Mouse (Mus musculus) olfactory bulb, adult 2 months (tissue): Measurements from ENCODE around the gene Gabrp. TPM values are rescaled to one million over a fixed set of nuclear protein-coding genes. Genes with fewer than 3 reads are reported as not detected.

ENCODE experiments used
- H3K27ac ChIP-seq: fragments of 200-500 bp; 2 replicates; pipeline ENCODE4 v1.5.1; 2012; ENCODE audit warnings: low read depth, low read length; ENCODE audit not compliant: insufficient read depth
- H3K4me1 ChIP-seq: fragments of 200-500 bp; 2 replicates; pipeline ENCODE4 v1.6.1; 2012; ENCODE audit warnings: low read length; ENCODE audit not compliant: control insufficient read depth, insufficient read depth
- H3K4me3 ChIP-seq: fragments of 200-500 bp; 2 replicates; pipeline ENCODE4 v1.5.1; 2012; ENCODE audit warnings: mild to moderate bottlenecking, low read depth, low read length, moderate library complexity; ENCODE audit not compliant: insufficient read depth
- CTCF ChIP-seq: fragments of 200-500 bp; IDR thresholded peaks from 2 replicates; pipeline ENCODE4 v1.5.1; 2012; ENCODE audit warnings: low read depth, mild to moderate bottlenecking, low read length, moderate library complexity; ENCODE audit not compliant: insufficient read depth
- POLR2A ChIP-seq: fragments of 200-500 bp; IDR thresholded peaks from 2 replicates; pipeline ENCODE4 v1.6.1; 2012; ENCODE audit warnings: mild to moderate bottlenecking, low read depth, low read length, moderate library complexity; ENCODE audit not compliant: insufficient read depth
- WGBS: fragments of 180-500 bp; shearing (Covaris S2); methylation state at CpG from one replicate; pipeline ENCODE4 v1.1.7; 2018; 5-methylcytosine and 5-hydroxymethylcytosine counted together
- polyA plus RNA-seq: library from polyadenylated mRNA; stranded (reverse); fragments of >200 nt; gene quantifications from 2 replicates; pipeline ENCODE4 v1.2.4, GENCODE M21; 2012; ENCODE audit warnings: low replicate concordance; ENCODE audit not compliant: missing spikeins, insufficient read depth, insufficient read length

Gene Gabrp
- polyA plus RNA-seq, 1 experiment, result not detected

GRCm38 (mm10) chr11:33544121-33544520 lies 34.6 kb downstream of the Gabrp start:
- H3K4me1 ChIP-seq, result no peaks in the 10 kb centered on the region
- WGBS, result 60% methylated on average over 11 of the region's 11 CpGs
- no peak overlapping the region for H3K27ac ChIP-seq
- H3K4me3 ChIP-seq, result no peak overlapping the region
- no peak for TF ChIP-seq POLR2A
- no peak for TF ChIP-seq CTCF

- no peak overlapping the region for H3K27ac ChIP-seq
Measured at GRCm38 (mm10) chr11:33537390-33538125, 41.2 kb downstream of the Gabrp start.

GRCm38 (mm10) chr11:33536636-33537035 lies 42.1 kb downstream of the Gabrp start:
- no peak for TF ChIP-seq POLR2A
- no peak for TF ChIP-seq CTCF
- no peak overlapping the region for H3K27ac ChIP-seq
- no peaks in the 10 kb centered on the region for H3K4me1 ChIP-seq
- H3K4me3 ChIP-seq, result no peak overlapping the region
- 92% methylated on average over 3 of the region's 3 CpGs for WGBS

More at GRCm38 (mm10) chr11:33537390-33538125, 41.2 kb downstream of the Gabrp start:
- TF ChIP-seq POLR2A, result no peak
- TF ChIP-seq CTCF, result no peak
- 78% methylated on average over 5 of the region's 5 CpGs for WGBS
- Histone ChIP-seq H3K4me3 (no peak overlapping the region), H3K4me1 (no peaks in the 10 kb centered on the region)

- no peaks in the 10 kb centered on the region for H3K4me1 ChIP-seq
- TF ChIP-seq POLR2A (no peak), CTCF (no peak)
- H3K27ac ChIP-seq, result no peak overlapping the region
- 89% methylated on average over 4 of the region's 4 CpGs for WGBS
- no peak overlapping the region for H3K4me3 ChIP-seq
Measured at GRCm38 (mm10) chr11:33534541-33534940, 44.2 kb downstream of the Gabrp start.

- no peak overlapping the region for H3K4me3 ChIP-seq
- H3K27ac ChIP-seq, result no peak overlapping the region
- H3K4me1 ChIP-seq, result no peaks in the 10 kb centered on the region
- WGBS, result 83% methylated on average over 3 of the region's 3 CpGs
- TF ChIP-seq POLR2A, result no peak
- TF ChIP-seq CTCF, result no peak
Measured at GRCm38 (mm10) chr11:33533577-33533976, 45.2 kb downstream of the Gabrp start.

GRCm38 (mm10) chr11:33529576-33529975 lies 49.2 kb downstream of the Gabrp start:
- Histone ChIP-seq H3K27ac (no peak overlapping the region), H3K4me3 (no peak overlapping the region), H3K4me1 (no peaks in the 10 kb centered on the region)
- TF ChIP-seq POLR2A (no peak), CTCF (no peak)
- WGBS, result 82% methylated on average over 2 of the region's 2 CpGs

- Histone ChIP-seq H3K4me3 (peak within 1 kb of the TSS; percentile 61), H3K4me1 (no peaks in the 10 kb centered on the region), H3K27ac (no peak within 1 kb of the TSS; the same call in 1 of the 2 replicates)
- WGBS, result 1% methylated on average over 72 of the region's 72 CpGs
- TF ChIP-seq CTCF (no peak), POLR2A (peak; percentile 40; the same call in 1 of the 2 replicates)
Measured at GRCm38 (mm10) chr11:33513376-33513991, 65.3 kb downstream of the Gabrp start, which contains the start of gene Ranbp17. TSS of gene Ranbp17 (minus strand) at chr11:33513746.

GRCm38 (mm10) chr11:33512854-33513375 lies 65.8 kb downstream of the Gabrp start:
- Histone ChIP-seq H3K4me1 (no peaks in the 10 kb centered on the region), H3K27ac (no peak overlapping the region), H3K4me3 (peak overlapping the region; percentile 61)
- under 1% methylated on average over 43 of the region's 43 CpGs for WGBS
- TF ChIP-seq CTCF (no peak; the same call in 1 of the 2 replicates), POLR2A (no peak)

GRCm38 (mm10) chr11:33509401-33509800 lies 69.4 kb downstream of the Gabrp start:
- H3K27ac ChIP-seq, result no peak overlapping the region
- H3K4me1 ChIP-seq, result no peaks in the 10 kb centered on the region
- TF ChIP-seq CTCF (no peak), POLR2A (no peak)
- H3K4me3 ChIP-seq, result no peak overlapping the region

Other genes starting within 250 kb of the Gabrp start
- gene Ranbp17, start 65.2 kb downstream of the Gabrp start, polyA plus RNA-seq, result not detected in 2 replicates
- not detected in 2 replicates for gene D130052B06Rik, start 20.3 kb upstream of the Gabrp start, polyA plus RNA-seq